Mouse (Mus musculus) brain, embryonic 14.5 days (tissue): ENCODE results near the gene Pygl.

ENCODE experiments used
- CTCF ChIP-seq: fragments of 200-500 bp; IDR thresholded peaks from 2 replicates; pipeline ENCODE4 v1.5.1; 2012; ENCODE audit warnings: inconsistent platforms, mild to moderate bottlenecking, moderate library complexity, borderline replicate concordance; ENCODE audit not compliant: insufficient read depth, insufficient read length; ENCODE audit errors: extremely low read depth
- POLR2A ChIP-seq: fragments of 200-500 bp; IDR thresholded peaks from 2 replicates; pipeline ENCODE4 v1.6.1; 2012; ENCODE audit warnings: mild to moderate bottlenecking, inconsistent platforms, borderline replicate concordance; ENCODE audit not compliant: poor library complexity, insufficient read depth, insufficient read length, severe bottlenecking; ENCODE audit errors: extremely low read depth

- no peak for TF ChIP-seq POLR2A
- TF ChIP-seq CTCF = no peak
Measured at GRCm38 (mm10) chr12:70196341-70196740, 34.9 kb downstream of the Pygl start.
